Comparison of ENCODE assay signal across 10 mouse cellular contexts in the genomic region with DNA sequence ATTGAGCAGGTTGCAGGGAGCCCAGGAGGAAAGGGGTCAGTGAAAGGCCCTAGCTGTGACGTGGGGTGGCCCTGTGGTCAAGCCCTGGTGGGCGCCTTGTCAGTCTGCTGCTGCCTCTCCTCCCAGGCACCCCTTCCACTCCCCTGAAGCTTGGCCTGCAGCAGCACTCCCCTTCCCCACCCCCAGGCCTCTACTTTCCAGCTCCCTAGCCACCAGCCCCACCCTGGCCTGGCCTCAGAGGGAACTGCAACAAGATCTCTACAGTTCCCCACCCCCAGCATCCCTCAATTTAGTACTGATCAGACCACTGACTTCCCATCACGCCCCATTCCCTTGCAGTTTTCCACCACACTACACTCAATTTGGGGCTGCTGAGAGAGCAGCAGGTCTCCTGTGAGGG. TPM values are rescaled to one million over a fixed set of nuclear protein-coding genes. Genes with fewer than 3 reads are reported as not detected.
A peak's percentile ranks its signal among the peaks of the same experiment; 100 is the strongest.
DNase-seq lines count a peak whose midpoint lies in the region; ATAC-seq and TF ChIP-seq lines count a peak whose summit lies in the region.
"Had no signal": no experiment of that assay in that cellular context is flagged by ENCODE, and none has a peak within 500 bp of the region (broad histone marks: within the 10 kb centered on the region; RNA-seq: fewer than 3 reads in every experiment).

No protein-coding gene starts in this region.

- peak overlapping the region; percentile 93 for H3K27ac ChIP-seq in kidney, embryonic 14.5 days (ENCODE audit: low read depth, low read length)
- H3K27ac ChIP-seq in kidney, adult 2 months (ENCODE audit: insufficient read depth, low read depth, low read length): no peak overlapping the region

- peak; percentile 79 for ATAC-seq in kidney, embryonic 14.5 days (ENCODE audit: low FRiP score, low TSS enrichment)
- 0 out of 2 replicates have a peak, but pooled peaks have one; percentile 5 for ATAC-seq in megakaryocyte, adult 5-6 weeks (ENCODE audit: poor library complexity, severe bottlenecking)

- TF ChIP-seq CTCF in kidney, adult 2 months (conservative IDR thresholded peaks at IDR 0.05; ENCODE audit: insufficient read depth, insufficient read length, low read depth, low read length): no peak

- 24% methylated on average over 3 of the region's 3 CpGs for whole genome bisulfite sequencing in kidney, embryonic 14.5 days
- WGBS in kidney, adult 2 months: 85% methylated on average over 3 of the region's 3 CpGs

- peak overlapping the region; percentile 20; the same call in 1 of the 2 replicates for H3K9ac ChIP-seq in kidney, embryonic 14.5 days (ENCODE audit: low read depth, low read length)

- no peak for TF ChIP-seq POLR2A in kidney, adult 2 months (IDR thresholded peaks at IDR 0.05; ENCODE audit: low read depth, low read length)

- no peak overlapping the region for H3K4me3 ChIP-seq in kidney, embryonic 14.5 days (ENCODE audit: low read length)
- H3K4me3 ChIP-seq in kidney, adult 2 months (ENCODE audit: insufficient read depth, low read depth, low read length): no peak overlapping the region

- H3K27me3 ChIP-seq in kidney, embryonic 14.5 days (ENCODE audit: control insufficient read depth, insufficient read depth, low read length): no peaks in the 10 kb centered on the region
- H3K27me3 ChIP-seq in kidney, adult 2 months (replicated peaks; ENCODE audit: control insufficient read depth, insufficient read depth, low read length): no peaks in the 10 kb centered on the region

- DNase-seq in kidney, adult 2 months: no peak
- DNase-seq in ZHBTc4 (ENCODE audit: low read depth, low spot score): peak; percentile 24
- DNase-seq in gastrocnemius, postnatal 25 days: peak; percentile 35
- DNase-seq in cerebellum, postnatal 36 days: no peak
- DNase-seq in thymus, postnatal 25 days: no peak
- DNase-seq in left cerebral cortex, adult 9 months (ENCODE audit: low spot score in 2 of 2): no peak
- DNase-seq: cerebellum, postnatal 25 days had no signal

- peaks cover 37% of the 10 kb centered on the region for H3K4me1 ChIP-seq in kidney, embryonic 14.5 days (ENCODE audit: control insufficient read depth, insufficient read depth, low read length)
- H3K4me1 ChIP-seq in kidney, adult 2 months (ENCODE audit: control insufficient read depth, insufficient read depth, low read length): no peaks in the 10 kb centered on the region; the same call in 1 of the 2 replicates

- no peak overlapping the region for H3K4me2 ChIP-seq in kidney, embryonic 14.5 days (replicated peaks; ENCODE audit: low read depth, low read length)

- H3K9me3 ChIP-seq in kidney, embryonic 14.5 days (ENCODE audit: control insufficient read depth, low read length): no peaks in the 10 kb centered on the region
- H3K9me3 ChIP-seq: G1E had no signal

- H3K36me3 ChIP-seq in kidney, embryonic 14.5 days (ENCODE audit: control insufficient read depth, insufficient read depth, low read length): no peaks in the 10 kb centered on the region
- no peaks in the 10 kb centered on the region for H3K36me3 ChIP-seq in kidney, adult 2 months (ENCODE audit: control insufficient read depth, insufficient read depth, low read length)

RNA-seq across cellular contexts. Expression of gene Alppl2, which starts 53.4 kb away (rescaled TPM):
- not detected in 2 replicates for polyA plus RNA-seq in kidney, embryonic 14.5 days (2014; fragmentation: Nextera tagmentation; extraction: Ambion mirVana)
- not detected in 2 replicates for polyA plus RNA-seq in kidney, adult 2 months (2012; rRNA removed)
- total RNA-seq in gastrocnemius, postnatal 25 days (2021): not detected
- not detected in 2 replicates for total RNA-seq in megakaryocyte, adult 5-6 weeks (2015)
- not detected in 2 replicates for total RNA-seq in megakaryocyte, adult 5-6 weeks (2017)
- total RNA-seq: G1E had no signal
- polyA plus RNA-seq: G1E had no signal

Comparison
In these comparisons a context has a peak if more than half of its experiments do, and no peak if none do; other contexts are left out.
1. DNase-seq: peak in ZHBTc4 (single experiment) and gastrocnemius, postnatal 25 days (single experiment); none in kidney, adult 2 months (single experiment), cerebellum, postnatal 36 days (0 of 2), thymus, postnatal 25 days (single experiment) and left cerebral cortex, adult 9 months (0 of 2).